Mouse (Mus musculus): ENCODE results near the gene Glt8d2.
"Not testable (repeated sequence)": the region's sequence is repeated elsewhere in the genome, so short reads cannot be mapped to it uniquely, and the experiment has no call there.

The Glt8d2 gene

GRCm38 (mm10) chr10:82646083-82646482, 44.4 kb downstream of the Glt8d2 start:
- no peak for DNase-seq

GRCm38 (mm10) chr10:82641481-82641880, 49.0 kb downstream of the Glt8d2 start:
- no peak for DNase-seq

DNA sequence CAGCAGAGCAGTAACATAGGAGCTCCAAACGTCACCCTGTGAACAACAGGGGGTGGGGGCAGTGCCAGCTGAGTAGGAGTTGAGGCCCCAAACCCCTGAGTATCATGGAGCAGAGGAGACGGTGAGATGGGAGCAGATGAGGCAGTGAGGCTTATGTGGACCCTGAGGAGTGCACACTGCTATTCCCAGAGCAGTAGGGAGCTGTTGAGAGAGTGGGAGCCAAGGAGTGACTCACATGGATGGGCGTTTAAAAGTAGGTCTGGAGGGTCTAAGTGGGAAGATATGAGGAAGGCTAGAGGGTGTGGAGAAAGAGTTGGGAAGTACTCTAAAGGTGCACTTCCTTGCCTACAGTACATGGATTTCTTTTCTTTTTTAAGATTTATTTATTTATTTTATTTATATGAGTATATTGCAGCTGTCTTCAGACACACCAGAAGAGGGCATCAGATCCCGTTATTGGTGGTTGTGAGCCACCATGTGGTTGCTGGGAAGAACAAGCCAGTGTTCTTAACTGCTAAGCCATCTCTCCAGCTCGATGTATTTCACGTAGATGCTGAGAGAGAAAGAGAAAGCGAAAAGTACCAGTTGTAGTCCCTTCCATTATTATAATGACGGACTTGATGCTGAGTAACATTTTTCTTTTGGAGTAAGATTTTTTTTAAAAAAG, 51.3 kb downstream of the Glt8d2 start:
- peak; percentile 36 to 37 for DNase-seq

DNA sequence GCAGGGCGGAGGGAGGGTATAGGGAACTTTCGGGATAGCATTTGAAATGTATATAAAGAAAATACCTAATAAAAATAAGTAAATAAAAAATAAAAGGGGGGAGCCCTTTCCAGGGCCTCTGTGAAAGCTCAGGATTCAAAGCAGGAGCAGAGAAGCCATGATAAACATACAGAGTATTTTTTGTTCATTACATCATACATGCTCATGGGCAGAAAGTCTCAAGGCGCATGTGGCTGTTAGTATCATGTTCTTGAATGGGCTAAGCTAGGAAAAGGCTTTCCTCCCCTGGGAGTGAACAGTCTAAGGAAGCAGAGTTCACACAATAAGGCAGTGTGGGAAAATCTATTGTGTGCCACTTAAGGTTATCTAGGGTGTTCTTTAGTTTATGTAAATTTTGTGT, 54.1 kb downstream of the Glt8d2 start:
- DNase-seq: no peak

DNA sequence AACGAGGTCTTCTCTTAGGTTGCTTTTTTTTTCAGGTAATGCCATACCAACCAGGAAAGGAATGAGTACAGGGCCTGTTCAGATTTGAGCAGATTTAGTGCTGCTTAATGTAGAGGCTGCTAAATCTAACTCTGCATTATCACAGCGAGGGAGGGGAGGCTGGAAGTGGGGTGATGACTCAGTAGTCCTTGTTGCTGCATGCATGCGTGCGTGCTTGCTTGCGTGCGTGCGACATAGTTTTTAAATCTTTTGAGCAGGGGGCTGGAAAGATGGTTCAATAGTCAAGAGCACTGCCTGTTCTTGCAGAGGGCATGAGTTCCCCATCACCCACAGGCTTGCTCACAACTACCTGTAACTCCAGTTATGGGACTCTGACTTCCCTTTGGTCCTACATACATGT, 56.1 kb downstream of the Glt8d2 start:
- no peak for DNase-seq

DNA sequence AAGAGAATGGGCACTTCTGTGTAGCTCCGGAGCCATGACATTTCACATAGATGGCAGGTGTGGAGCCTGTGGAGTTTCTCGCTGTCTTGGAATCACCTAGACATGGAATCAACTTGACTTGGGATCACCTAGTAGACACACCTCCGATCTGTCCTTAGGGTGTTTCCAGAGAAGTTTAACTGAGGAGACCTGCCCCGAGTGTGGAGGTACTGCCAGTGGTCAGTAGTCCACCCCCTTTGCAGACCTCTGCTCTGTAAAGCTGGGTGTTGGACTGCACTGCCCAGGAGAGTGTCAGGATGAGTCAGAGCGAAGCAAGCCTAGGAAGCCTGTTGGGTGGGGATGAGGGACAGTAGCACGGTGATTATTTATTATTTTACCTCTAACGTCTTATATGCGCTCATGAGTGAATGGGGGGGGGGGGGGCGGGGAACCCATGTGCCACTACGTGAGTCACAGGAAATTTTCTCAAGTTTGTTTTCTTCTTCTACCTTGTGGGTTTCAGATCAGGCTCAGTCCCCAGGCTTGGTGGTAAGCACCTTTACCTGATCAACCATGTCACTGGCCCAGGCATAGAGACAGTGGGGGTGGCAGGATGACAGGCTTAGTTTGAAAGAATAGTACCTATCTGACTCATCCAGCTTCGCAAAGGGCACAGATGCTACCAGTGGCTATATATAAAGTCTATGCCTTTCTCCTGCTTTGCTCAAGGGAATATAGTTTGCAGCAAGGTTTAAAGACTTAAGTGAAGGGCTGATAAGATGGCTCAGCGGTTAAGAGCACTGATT, 57.8 kb downstream of the Glt8d2 start:
- no peak for DNase-seq

GRCm38 (mm10) chr10:82631133-82631532, 59.3 kb downstream of the Glt8d2 start:
- DNase-seq: no peak

DNA sequence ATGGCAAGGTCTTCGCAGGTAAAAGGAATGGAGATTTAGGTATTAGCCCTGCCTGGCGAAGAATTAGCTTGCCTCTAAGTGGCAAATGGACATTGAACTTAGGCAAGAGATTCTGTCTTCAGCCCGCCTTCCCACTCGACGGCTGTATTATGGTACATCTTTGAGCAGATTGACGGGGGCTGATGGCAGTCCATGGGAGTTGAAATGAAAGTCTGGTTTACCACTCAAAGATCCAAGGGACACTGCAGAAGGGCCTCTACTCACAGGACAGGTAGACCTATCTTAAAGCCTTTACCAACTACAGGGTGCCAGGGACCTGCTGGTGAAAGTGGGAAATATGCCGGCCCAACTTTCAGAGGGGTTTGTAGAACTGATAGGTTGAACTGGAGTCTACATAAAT, 60.0 kb downstream of the Glt8d2 start:
- DNase-seq: peak in 1 of 2 experiments; percentile 16

- peak; percentile 94 to 97 for DNase-seq
These were observed 60.7 kb downstream of the Glt8d2 start, which contains the start of gene Tdg for GRCm38 (mm10) chr10:82629586-82630255. Gene Tdg (plus strand): TSS chr10:82629828.

DNA sequence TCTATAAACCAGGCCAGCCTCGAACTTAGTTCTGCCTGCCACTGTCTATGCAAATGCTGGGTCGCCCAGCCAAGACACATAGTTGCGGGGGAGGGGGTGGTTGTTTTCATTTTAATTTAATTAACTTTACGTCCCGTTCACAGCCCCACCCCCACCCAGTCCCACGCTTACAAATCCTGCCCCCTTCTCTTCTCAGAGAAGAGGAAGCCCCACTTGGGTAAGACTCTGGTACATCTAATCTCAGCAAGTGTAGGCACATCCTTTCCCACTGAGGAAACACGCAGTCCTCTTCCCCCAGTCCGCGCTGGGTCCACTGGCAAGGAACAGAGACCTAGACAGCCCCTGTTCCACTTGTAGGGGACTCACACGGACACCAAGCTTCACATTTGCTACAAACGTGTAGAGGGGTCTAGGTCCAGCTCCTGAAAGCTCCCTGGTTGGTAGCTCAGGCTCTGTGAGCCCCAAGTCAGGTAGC, 61.3 kb downstream of the Glt8d2 start:
- peak in 1 of 2 experiments; percentile 37 for DNase-seq

- DNase-seq: not testable (repeated sequence)
These were observed 66.9 kb downstream of the Glt8d2 start for GRCm38 (mm10) chr10:82623553-82623932.

DNA sequence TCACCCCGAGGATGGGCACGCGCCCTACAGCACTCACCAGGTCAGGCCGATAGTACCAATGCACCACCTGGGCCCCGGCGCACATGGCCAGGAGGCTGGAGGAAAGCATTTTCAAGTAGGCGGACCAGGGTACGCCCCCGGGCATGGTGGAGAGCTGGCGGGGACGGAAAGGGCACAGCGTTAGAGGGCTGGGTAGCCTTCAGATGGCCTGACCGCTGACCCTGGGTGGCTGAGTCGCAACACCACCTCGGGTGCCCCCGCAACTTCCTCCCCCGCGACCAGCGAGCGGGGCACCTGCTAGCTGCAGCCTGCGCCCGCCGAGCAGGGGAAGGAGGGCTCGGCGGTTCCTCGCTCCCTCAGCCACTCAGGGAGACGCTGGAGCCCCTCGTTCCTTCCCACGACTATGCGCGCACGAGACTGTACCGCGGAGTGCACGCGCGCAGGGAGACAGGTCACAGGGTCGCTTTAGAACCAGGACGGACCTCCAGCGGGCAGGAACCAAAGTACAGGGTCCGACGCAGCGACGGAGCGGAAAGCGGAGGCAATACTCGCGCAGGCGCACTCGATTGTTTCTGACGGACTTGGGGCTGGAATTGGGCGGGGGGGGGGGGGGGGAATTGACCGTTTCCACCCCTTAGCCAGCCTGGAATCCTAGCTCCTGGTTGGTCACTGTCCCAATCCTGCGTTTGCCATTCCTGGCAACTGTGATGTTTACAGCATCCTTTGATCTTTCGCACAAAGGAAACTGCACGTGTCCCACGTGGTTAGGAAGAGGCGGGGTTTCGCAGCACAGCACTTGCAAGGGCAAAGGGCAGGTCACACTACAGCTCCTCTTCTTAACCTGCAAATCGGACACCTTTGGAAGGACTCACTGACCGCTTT, 67.5 kb downstream of the Glt8d2 start, which contains the start of gene 1190007I07Rik:
Gene 1190007I07Rik, minus strand, starts transcription at position 558 of the 882 bp plus-strand sequence.
- DNase-seq: peak; percentile 96 to 97

DNA sequence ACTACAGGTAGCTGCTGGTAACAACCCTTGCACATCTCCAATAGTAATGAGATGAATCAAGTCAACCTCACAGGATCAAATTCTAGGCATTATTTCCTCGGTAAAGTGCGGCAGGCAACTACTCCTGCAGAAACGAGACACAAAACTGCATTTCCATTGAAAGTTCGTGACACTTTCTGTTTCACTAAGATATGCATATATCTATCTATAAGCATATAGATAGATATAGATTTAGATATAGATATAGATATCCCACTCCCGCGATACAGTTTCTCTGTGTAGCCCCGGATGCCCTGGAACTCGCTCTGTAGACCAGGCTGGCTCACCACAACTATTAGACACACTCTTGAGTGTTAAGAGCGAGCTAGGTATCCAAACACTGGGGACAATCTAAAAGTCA, 68.2 kb downstream of the Glt8d2 start:
- no peak for DNase-seq

Measured in cerebellum, postnatal 10 days (tissue).